Mouse (Mus musculus): ENCODE results near the gene Tas1r3. TPM values are rescaled to one million over a fixed set of nuclear protein-coding genes. Genes with fewer than 3 reads are reported as not detected.

Tas1r3 gene
- 0.22 and 0.41 TPM in 2 replicates for polyA plus RNA-seq (2016; fragmentation: Nextera tagmentation; extraction: Ambion mirVana)

DNA sequence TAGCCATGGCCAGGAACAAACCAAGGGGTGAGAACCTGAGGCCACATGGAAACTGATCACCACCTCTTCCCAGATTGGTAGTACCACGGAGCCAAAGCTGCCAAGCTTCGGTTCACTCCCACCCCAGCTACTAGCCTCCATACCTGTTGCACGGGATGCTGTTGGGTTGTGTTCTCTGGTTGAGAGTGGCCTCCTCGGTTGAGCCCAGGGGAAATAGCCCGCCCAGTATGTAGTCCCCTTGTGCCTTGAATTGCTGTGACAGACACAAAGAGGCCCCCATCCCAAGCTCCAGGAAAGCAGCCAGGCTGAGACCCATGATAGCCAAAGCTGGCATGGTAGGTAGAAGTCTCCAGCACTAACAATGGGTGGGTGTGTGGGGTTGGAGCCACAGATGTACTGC lies at the start of gene Tas1r3:
Tas1r3 (minus strand) TSS at position 362 of the 400 bp plus-strand sequence.
- DNase-seq (ENCODE audit: low spot score): no peak
- H3K36me3 ChIP-seq: peaks cover 73% of the 10 kb centered on the region
- no peak within 1 kb of the TSS for H3K27ac ChIP-seq (replicated peaks)
- no peaks in the 10 kb centered on the region for H3K27me3 ChIP-seq (ENCODE audit: low read depth, poor library complexity, severe bottlenecking)
- H3K4me3 ChIP-seq: no peak within 1 kb of the TSS
- 77% methylated on average over 5 of the region's 5 CpGs for WGBS
- no peaks in the 10 kb centered on the region for H3K9me3 ChIP-seq (replicated peaks)
- H3K4me1 ChIP-seq: peaks cover 8% of the 10 kb centered on the region; the same call in 1 of the 2 replicates

DNA sequence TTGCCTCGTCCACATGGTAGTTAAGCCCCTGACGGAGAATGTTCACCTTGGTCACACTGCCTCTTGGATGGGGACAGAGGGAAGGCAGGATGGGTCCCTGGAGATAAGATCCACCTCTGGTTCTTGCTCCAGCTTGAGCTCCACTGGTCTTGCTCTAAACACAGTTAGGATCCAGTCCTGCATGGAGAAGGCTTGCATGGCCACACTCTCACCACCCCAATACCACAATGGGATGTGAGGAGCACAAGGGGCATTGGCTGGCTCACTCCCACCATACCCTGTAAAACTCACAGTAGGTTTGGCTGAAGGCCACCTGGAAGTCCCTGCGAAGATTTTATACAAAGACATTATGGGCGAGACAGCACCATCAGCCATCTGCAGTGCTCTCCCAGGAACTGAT lies 45.6 kb upstream of the Tas1r3 start:
- 92% methylated on average over 4 of the region's 4 CpGs for WGBS
- DNase-seq (ENCODE audit: low spot score): no peak

DNA sequence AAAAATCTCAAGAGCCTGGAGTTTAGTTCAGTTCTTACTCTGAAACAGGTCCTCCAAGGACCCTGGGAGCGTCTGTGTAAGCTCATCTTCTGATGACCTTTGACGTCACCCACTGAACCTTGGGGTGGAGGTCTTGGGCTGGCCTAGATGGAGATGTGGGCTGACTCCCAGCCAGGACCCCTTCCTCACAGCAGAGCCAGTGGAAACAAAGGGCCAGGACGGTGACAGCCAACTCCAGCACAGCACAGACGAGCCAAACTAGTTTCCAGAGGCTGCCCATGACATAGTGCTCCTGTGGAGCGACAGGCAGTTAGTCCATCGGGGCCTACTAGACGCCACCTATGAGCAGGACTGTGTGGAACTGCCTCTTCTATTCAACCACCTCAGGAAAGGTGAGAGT lies 45.1 kb upstream of the Tas1r3 start:
- Histone ChIP-seq H3K4me3 (no peak overlapping the region), H3K36me3 (peaks cover 38% of the 10 kb centered on the region), H3K27me3 (ENCODE audit: low read depth, poor library complexity, severe bottlenecking) (no peaks in the 10 kb centered on the region), H3K9me3 (replicated peaks) (no peaks in the 10 kb centered on the region), H3K4me1 (no peaks in the 10 kb centered on the region), H3K27ac (replicated peaks) (no peak overlapping the region)
- WGBS: 86% methylated on average over 7 of the region's 7 CpGs
- no peak for DNase-seq (ENCODE audit: low spot score)

More for the DNA sequence above, 45.6 kb upstream of the Tas1r3 start:
- Histone ChIP-seq H3K4me3 (no peak overlapping the region), H3K27me3 (ENCODE audit: low read depth, poor library complexity, severe bottlenecking) (no peaks in the 10 kb centered on the region), H3K36me3 (peaks cover 34% of the 10 kb centered on the region), H3K27ac (replicated peaks) (no peak overlapping the region), H3K4me1 (no peaks in the 10 kb centered on the region), H3K9me3 (replicated peaks) (no peaks in the 10 kb centered on the region)

DNA sequence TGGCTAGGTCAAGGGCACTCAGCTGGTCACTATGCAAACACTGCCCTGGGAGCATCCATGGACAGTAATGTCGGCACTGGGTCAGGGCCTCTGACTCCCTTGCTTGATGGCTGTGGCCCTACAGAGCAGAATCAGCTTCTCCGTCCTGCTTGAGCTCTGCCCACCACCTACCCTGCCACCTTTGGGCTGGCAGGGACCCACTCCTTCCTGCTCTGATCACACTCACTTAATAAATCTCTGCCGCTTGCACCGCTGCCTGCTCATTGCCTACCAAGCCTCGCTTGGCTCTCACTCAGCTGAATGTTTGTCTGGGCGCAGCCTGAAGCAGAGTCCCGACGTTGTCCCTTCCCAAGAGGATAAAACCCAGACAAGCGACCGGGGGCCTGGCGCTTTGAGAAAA lies 43.8 kb upstream of the Tas1r3 start:
- no peak overlapping the region for H3K27ac ChIP-seq (replicated peaks)
- peaks cover 51% of the 10 kb centered on the region for H3K36me3 ChIP-seq
- no peak for DNase-seq (ENCODE audit: low spot score)
- no peaks in the 10 kb centered on the region for H3K9me3 ChIP-seq (replicated peaks)
- WGBS: 87% methylated on average over 11 of the region's 11 CpGs
- H3K27me3 ChIP-seq (ENCODE audit: low read depth, poor library complexity, severe bottlenecking): no peaks in the 10 kb centered on the region
- no peaks in the 10 kb centered on the region for H3K4me1 ChIP-seq
- H3K4me3 ChIP-seq: no peak overlapping the region

DNA sequence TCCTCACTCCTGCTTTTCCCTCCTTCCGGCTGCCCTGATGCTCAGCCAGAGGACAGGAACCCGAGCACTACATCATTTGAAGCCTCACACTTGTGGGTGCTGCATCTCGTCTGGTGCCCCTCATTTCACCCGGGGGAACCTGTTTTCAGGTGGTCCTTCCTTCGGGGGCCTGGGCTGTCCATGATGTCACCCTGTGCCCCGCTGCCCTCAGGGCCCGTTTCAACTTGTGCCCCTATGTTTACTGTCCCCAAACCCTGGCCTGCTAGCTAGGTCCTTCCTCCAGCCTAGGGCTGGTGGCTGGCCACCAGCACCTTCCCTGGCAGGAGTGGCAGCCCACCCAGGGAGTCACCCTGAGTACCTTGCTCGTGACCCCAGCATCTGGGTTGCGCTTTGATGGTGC lies 43.0 kb upstream of the Tas1r3 start:
- Histone ChIP-seq H3K36me3 (peaks cover 60% of the 10 kb centered on the region), H3K27me3 (ENCODE audit: low read depth, poor library complexity, severe bottlenecking) (no peaks in the 10 kb centered on the region), H3K9me3 (replicated peaks) (no peaks in the 10 kb centered on the region), H3K27ac (replicated peaks) (no peak overlapping the region), H3K4me3 (no peak overlapping the region), H3K4me1 (no peaks in the 10 kb centered on the region)
- 84% methylated on average over 9 of the region's 9 CpGs for WGBS
- DNase-seq (ENCODE audit: low spot score): peak; percentile 9

DNA sequence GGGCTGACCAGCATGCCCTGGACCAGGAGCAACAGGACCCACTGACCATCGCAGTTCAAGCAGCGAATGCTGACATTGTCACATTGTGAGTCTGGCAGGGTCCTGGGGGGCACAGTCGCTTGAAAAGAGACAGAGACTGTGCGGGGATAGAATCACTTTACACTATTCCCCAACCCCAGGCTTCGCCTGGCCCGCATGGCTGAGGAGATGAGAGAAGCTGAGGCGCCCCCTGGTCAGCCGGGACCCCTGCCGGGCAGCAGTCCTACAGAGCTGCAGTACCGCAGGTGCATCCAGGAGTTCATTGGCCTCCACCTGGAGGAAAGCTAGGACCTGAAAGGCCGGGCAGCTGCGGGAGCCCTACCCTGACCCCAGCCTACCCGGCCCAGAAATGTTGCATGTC lies 42.5 kb upstream of the Tas1r3 start:
- WGBS: 85% methylated on average over 13 of the region's 13 CpGs
- Histone ChIP-seq H3K27ac (replicated peaks) (no peak overlapping the region), H3K36me3 (peaks cover 65% of the 10 kb centered on the region), H3K9me3 (replicated peaks) (no peaks in the 10 kb centered on the region), H3K4me1 (no peaks in the 10 kb centered on the region), H3K27me3 (ENCODE audit: low read depth, poor library complexity, severe bottlenecking) (no peaks in the 10 kb centered on the region), H3K4me3 (no peak overlapping the region)
- DNase-seq (ENCODE audit: low spot score): peak; percentile 8

DNA sequence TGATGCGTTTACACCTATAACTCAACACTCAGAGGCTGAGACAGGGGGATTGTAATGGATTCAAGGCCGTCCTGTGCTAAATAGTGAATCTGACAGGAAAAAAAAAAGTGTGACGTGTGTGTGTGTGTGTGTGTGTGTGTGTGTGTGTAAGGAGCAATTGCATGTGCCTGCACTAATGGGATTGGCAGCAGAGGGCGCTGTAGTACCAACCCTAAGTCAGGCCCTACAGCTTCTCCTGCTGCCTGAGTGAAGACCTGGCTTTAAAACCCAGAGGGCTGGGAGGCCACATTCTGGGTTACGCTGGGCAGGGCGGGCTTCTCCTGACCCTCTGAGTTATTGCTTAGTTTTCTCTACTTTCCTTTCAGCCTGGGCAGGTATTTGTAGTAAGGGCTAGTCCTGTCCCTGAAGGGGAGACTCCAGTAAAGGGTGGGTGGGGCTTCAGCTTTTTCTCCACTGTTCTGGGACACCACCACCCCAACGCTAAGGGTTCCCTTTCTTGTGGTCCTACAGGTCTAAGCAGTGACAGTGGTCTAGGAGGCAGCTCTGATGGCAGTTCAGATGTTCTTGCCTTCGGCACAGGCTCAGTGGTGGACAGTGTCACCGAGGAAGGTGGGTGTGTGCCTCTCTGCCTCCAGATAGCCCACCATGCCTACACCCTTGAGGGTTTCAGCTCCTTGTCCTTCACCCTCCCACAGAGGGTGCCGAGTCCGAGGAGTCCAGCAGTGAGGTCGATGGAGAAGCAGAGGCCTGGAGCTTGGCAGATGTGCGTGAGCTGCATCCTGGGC lies 41.3 kb upstream of the Tas1r3 start:
- no peak for DNase-seq (ENCODE audit: low spot score)
- 90% methylated on average over 13 of the region's 13 CpGs for WGBS
- H3K36me3 ChIP-seq: peaks cover 76% of the 10 kb centered on the region
- H3K27me3 ChIP-seq (ENCODE audit: low read depth, poor library complexity, severe bottlenecking): no peaks in the 10 kb centered on the region
- no peaks in the 10 kb centered on the region for H3K9me3 ChIP-seq (replicated peaks)
- H3K4me1 ChIP-seq: no peaks in the 10 kb centered on the region
- H3K4me3 ChIP-seq: no peak overlapping the region
- no peak overlapping the region for H3K27ac ChIP-seq (replicated peaks)

DNA sequence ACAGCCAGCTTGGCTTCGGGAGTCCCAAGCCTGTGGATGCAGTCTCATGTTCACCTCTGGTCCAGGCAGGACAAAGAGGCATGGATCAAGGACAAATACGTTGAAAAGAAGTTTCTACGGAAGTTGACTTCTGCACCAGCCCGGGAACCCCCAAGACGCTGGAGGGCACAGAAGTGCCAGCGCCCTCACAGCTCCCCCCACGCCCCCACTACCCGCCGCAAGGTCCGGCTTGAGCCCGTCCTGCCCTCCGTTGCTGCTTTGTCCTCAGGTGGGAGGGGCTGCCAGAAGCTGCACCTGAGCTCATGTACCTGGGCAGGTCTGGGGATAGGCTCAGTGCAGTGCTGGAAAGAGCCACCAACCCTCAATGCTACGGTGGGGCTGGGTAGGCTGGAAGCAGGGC lies 40.1 kb upstream of the Tas1r3 start:
- 94% methylated on average over 13 of the region's 13 CpGs for WGBS
- no peak overlapping the region for H3K4me3 ChIP-seq
- no peaks in the 10 kb centered on the region for H3K4me1 ChIP-seq
- H3K27me3 ChIP-seq (ENCODE audit: low read depth, poor library complexity, severe bottlenecking): no peaks in the 10 kb centered on the region
- H3K36me3 ChIP-seq: peaks cover 89% of the 10 kb centered on the region
- H3K9me3 ChIP-seq (replicated peaks): no peaks in the 10 kb centered on the region
- DNase-seq (ENCODE audit: low spot score): no peak
- H3K27ac ChIP-seq (replicated peaks): no peak overlapping the region

DNA sequence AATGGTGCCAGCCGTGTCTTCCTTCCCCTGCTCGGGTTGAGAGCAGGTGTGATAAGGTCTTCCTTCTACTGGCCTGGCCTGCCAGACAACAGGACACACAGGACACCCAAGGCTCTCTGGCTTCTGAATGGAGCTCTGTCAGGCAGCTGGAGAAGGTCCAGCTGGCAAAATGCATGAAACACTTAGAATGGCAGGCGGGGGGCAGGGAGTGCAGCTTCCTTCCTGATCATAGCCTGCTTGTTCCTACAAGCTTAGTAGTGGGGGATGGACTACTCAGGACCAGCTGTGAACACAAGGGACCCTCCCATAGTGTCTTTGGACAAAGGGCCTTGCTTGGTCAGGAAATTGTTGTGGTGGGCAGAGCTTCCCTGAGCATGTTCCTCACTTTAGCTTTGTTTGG lies 38.0 kb upstream of the Tas1r3 start:
- H3K9me3 ChIP-seq (replicated peaks): no peaks in the 10 kb centered on the region
- H3K4me3 ChIP-seq: no peak overlapping the region
- H3K4me1 ChIP-seq: no peaks in the 10 kb centered on the region
- peaks cover 96% of the 10 kb centered on the region for H3K36me3 ChIP-seq
- WGBS: 82% methylated on average over 3 of the region's 3 CpGs
- no peak for DNase-seq (ENCODE audit: low spot score)
- no peak overlapping the region for H3K27ac ChIP-seq (replicated peaks)
- H3K27me3 ChIP-seq (ENCODE audit: low read depth, poor library complexity, severe bottlenecking): no peaks in the 10 kb centered on the region

DNA sequence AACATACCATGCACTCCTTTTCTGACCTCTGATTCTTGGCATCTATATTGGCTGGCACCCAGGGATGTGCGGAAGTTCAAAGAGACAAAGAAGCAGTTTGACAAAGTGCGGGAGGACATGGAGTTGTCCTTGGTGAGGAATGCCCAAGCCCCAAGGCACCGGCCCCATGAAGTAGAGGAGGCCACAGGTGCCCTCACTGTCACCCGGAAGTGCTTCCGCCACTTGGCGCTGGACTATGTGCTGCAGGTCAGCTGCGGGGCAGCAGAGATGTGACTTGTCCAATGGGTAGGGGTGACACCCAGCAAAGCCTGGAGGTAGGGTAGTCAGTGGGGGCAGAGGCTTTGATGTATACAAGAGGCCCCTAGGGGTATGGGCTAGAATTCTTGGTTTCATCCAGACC lies 36.2 kb upstream of the Tas1r3 start:
- no peak overlapping the region for H3K4me3 ChIP-seq
- no peak overlapping the region for H3K27ac ChIP-seq (replicated peaks)
- H3K27me3 ChIP-seq (ENCODE audit: low read depth, poor library complexity, severe bottlenecking): no peaks in the 10 kb centered on the region
- DNase-seq (ENCODE audit: low spot score): peak; percentile 6
- peaks cover 80% of the 10 kb centered on the region for H3K36me3 ChIP-seq
- peaks cover 12% of the 10 kb centered on the region for H3K4me1 ChIP-seq
- WGBS: 96% methylated on average over 7 of the region's 7 CpGs
- no peaks in the 10 kb centered on the region for H3K9me3 ChIP-seq (replicated peaks)

DNA sequence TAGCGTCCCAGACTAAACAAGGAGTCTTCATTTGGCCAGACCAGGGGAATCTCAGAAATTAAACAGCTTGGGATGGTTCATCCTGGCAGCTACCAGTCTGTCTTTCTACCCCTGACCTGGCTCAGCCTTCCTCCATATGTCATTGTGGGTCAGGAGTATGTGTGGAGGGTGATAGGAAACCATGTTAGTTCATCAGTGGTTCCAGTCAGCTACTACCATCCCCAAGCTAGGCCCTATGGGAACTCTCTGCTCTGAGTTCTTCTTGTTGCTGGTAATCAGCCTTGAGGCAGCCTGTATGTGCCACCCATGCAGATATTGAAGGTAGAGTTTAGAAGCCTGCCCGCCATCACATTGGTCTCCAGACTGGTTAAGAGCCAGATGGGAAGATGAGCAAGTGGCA lies 35.2 kb upstream of the Tas1r3 start:
- peak; percentile 8 for DNase-seq (ENCODE audit: low spot score)
- peaks cover 22% of the 10 kb centered on the region for H3K4me1 ChIP-seq
- no peak overlapping the region for H3K27ac ChIP-seq (replicated peaks)
- 92% methylated on average over 2 of the region's 2 CpGs for WGBS
- H3K27me3 ChIP-seq (ENCODE audit: low read depth, poor library complexity, severe bottlenecking): no peaks in the 10 kb centered on the region
- H3K36me3 ChIP-seq: peaks cover 70% of the 10 kb centered on the region
- H3K4me3 ChIP-seq: no peak overlapping the region
- no peaks in the 10 kb centered on the region for H3K9me3 ChIP-seq (replicated peaks)

DNA sequence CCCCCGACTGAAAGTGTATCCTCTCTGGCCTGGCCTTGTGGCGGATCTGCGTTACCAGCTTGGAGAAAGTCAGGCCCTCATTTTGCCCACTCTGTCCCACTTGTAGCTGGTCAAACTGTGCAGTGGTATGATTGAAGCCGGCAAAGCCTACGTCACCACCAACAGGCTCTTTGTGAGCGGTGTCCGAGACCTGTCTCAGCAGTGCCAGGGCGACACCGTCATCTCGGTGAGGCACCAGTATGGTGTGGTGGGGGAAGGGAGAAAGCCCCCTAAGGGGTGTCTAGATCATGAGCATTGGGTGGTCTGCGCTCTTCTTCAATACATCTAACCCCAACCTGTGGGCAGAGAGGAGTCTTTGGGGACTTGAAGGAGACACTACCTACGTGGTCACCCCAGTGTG lies 33.3 kb upstream of the Tas1r3 start:
- 94% methylated on average over 12 of the region's 12 CpGs for WGBS
- Histone ChIP-seq H3K4me1 (peaks cover 33% of the 10 kb centered on the region), H3K9me3 (replicated peaks) (no peaks in the 10 kb centered on the region), H3K4me3 (no peak overlapping the region), H3K27me3 (ENCODE audit: low read depth, poor library complexity, severe bottlenecking) (no peaks in the 10 kb centered on the region), H3K36me3 (peaks cover 51% of the 10 kb centered on the region), H3K27ac (replicated peaks) (no peak overlapping the region)
- no peak for DNase-seq (ENCODE audit: low spot score)

DNA sequence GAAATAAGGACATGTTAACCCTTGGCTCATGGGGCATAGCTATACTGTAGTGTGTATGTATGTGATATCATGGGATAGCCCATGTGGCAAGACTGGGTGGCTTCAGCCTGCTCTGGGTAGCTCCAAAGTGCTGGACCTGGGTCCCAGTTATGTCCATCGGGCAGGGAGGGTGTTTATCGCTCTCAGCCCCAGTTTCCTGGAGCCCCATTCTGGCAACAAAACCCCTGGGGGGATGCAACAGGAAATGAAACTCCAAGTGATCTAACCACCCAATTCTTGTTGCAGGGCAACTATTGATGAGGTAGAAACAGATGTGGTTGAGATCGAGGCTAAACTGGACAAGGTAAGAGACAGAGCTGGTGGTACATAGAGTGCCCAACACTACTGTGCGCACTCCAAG lies 32.7 kb upstream of the Tas1r3 start:
- Histone ChIP-seq H3K27ac (replicated peaks) (no peak overlapping the region), H3K9me3 (replicated peaks) (no peaks in the 10 kb centered on the region), H3K4me1 (peaks cover 36% of the 10 kb centered on the region), H3K4me3 (no peak overlapping the region), H3K36me3 (peaks cover 45% of the 10 kb centered on the region), H3K27me3 (ENCODE audit: low read depth, poor library complexity, severe bottlenecking) (no peaks in the 10 kb centered on the region)
- WGBS: 98% methylated on average over 4 of the region's 4 CpGs
- DNase-seq (ENCODE audit: low spot score): no peak

All from midbrain, embryonic 10.5 days (tissue).